8 mouse cellular contexts compared by ENCODE assay signal in genomic region chr11:74522487-74523209, GRCm38 (mm10).
DNase-seq lines count a peak whose midpoint lies in the region; ATAC-seq lines count a peak whose summit lies in the region.

No protein-coding gene starts in this region.

- H3K27me3 ChIP-seq in forebrain, embryonic 16.5 days (replicated peaks; ENCODE audit: control insufficient read depth, insufficient read depth, low read length) = peaks cover 8% of the 10 kb centered on the region
- H3K27me3 ChIP-seq in hindbrain, embryonic 15.5 days = peaks cover 9% of the 10 kb centered on the region; the same call in 1 of the 2 replicates
- H3K27me3 ChIP-seq in limb, embryonic 13.5 days = peaks cover 68% of the 10 kb centered on the region
- H3K27me3 ChIP-seq in midbrain, embryonic 13.5 days = peaks cover 56% of the 10 kb centered on the region

- peaks cover 16% of the 10 kb centered on the region for H3K4me1 ChIP-seq in forebrain, embryonic 16.5 days (replicated peaks; ENCODE audit: control insufficient read depth, insufficient read depth, low read length)
- H3K4me1 ChIP-seq in hindbrain, embryonic 15.5 days (replicated peaks) = peaks cover 27% of the 10 kb centered on the region
- H3K4me1 ChIP-seq in limb, embryonic 13.5 days = peaks cover 36% of the 10 kb centered on the region
- peaks cover 35% of the 10 kb centered on the region for H3K4me1 ChIP-seq in midbrain, embryonic 13.5 days (replicated peaks)

- H3K9me3 ChIP-seq in forebrain, embryonic 16.5 days (ENCODE audit: control insufficient read depth, low read length) = no peaks in the 10 kb centered on the region
- no peaks in the 10 kb centered on the region for H3K9me3 ChIP-seq in hindbrain, embryonic 15.5 days
- H3K9me3 ChIP-seq in limb, embryonic 13.5 days = no peaks in the 10 kb centered on the region
- H3K9me3 ChIP-seq in midbrain, embryonic 13.5 days = no peaks in the 10 kb centered on the region

- peak overlapping the region; percentile 99 for H3K4me2 ChIP-seq in forebrain, embryonic 16.5 days (ENCODE audit: low read length)
- peak overlapping the region; percentile 89 for H3K4me2 ChIP-seq in hindbrain, embryonic 15.5 days
- H3K4me2 ChIP-seq in limb, embryonic 13.5 days (replicated peaks) = peak overlapping the region; percentile 95
- peak overlapping the region; percentile 97 for H3K4me2 ChIP-seq in midbrain, embryonic 13.5 days (replicated peaks)

- H3K36me3 ChIP-seq in forebrain, embryonic 16.5 days (ENCODE audit: control insufficient read depth, insufficient read depth) = no peaks in the 10 kb centered on the region
- H3K36me3 ChIP-seq in hindbrain, embryonic 15.5 days = no peaks in the 10 kb centered on the region
- H3K36me3 ChIP-seq in limb, embryonic 13.5 days = no peaks in the 10 kb centered on the region
- no peaks in the 10 kb centered on the region for H3K36me3 ChIP-seq in midbrain, embryonic 13.5 days

- H3K4me3 ChIP-seq in forebrain, embryonic 16.5 days (replicated peaks; ENCODE audit: low read length) = peak overlapping the region; percentile 72
- H3K4me3 ChIP-seq in hindbrain, embryonic 15.5 days = peak overlapping the region; percentile 56
- H3K4me3 ChIP-seq in limb, embryonic 13.5 days = peak overlapping the region; percentile 69
- peak overlapping the region; percentile 73 for H3K4me3 ChIP-seq in midbrain, embryonic 13.5 days (replicated peaks)

- H3K9ac ChIP-seq in forebrain, embryonic 16.5 days (replicated peaks; ENCODE audit: low read depth, low read length) = peak overlapping the region; percentile 73
- H3K9ac ChIP-seq in hindbrain, embryonic 15.5 days = peak overlapping the region; percentile 61
- H3K9ac ChIP-seq in limb, embryonic 13.5 days = peak overlapping the region; percentile 74
- peak overlapping the region; percentile 76 for H3K9ac ChIP-seq in midbrain, embryonic 13.5 days (replicated peaks)

- under 1% methylated on average over 78 of the region's 87 CpGs for WGBS in forebrain, embryonic 16.5 days
- under 1% methylated on average over 78 of the region's 87 CpGs for WGBS in hindbrain, embryonic 15.5 days
- WGBS in limb, embryonic 13.5 days = under 1% methylated on average over 68 of the region's 87 CpGs
- under 1% methylated on average over 84 of the region's 87 CpGs for WGBS in midbrain, embryonic 13.5 days

- peak; percentile 70 for DNase-seq in MN1 (ENCODE audit: low spot score)
- DNase-seq in brain, adult 2 months (ENCODE audit: low read depth, low spot score) = peak; percentile 33
- DNase-seq in spleen, postnatal 36 days (ENCODE audit: low spot score in 2 of 2) = peak; percentile 33 to 48
- DNase-seq in c-Kit-positive CD71-positive TER-119-positive erythroid progenitor cells, embryonic 14.5 days (ENCODE audit: low spot score) = no peak

- H3K27ac ChIP-seq in forebrain, embryonic 16.5 days (ENCODE audit: low read length) = no peak overlapping the region
- H3K27ac ChIP-seq in hindbrain, embryonic 15.5 days (replicated peaks) = no peak overlapping the region
- no peak overlapping the region for H3K27ac ChIP-seq in limb, embryonic 13.5 days
- no peak overlapping the region for H3K27ac ChIP-seq in midbrain, embryonic 13.5 days

- ATAC-seq in forebrain, embryonic 16.5 days = peak; percentile 71
- peak; percentile 57 for ATAC-seq in hindbrain, embryonic 15.5 days (ENCODE audit: low FRiP score, low read depth)
- ATAC-seq in limb, embryonic 13.5 days (ENCODE audit: low FRiP score, low read depth) = peak; percentile 45
- ATAC-seq in midbrain, embryonic 13.5 days = peak; percentile 66
